Mouse (Mus musculus) liver, embryonic 13.5 days (tissue): Measurements from ENCODE around the gene Myo10. TPM values are rescaled to one million over a fixed set of nuclear protein-coding genes. Genes with fewer than 3 reads are reported as not detected.

ENCODE experiments used
- ATAC-seq: fragments of 200-750 bp; cut with Nextera tagmentation; 2 replicates; pipeline ENCODE4 v1.8.0; 2017; ENCODE audit warnings: low read depth, mild to moderate bottlenecking, moderate number of reproducible peaks, moderate library complexity
- DNase-seq: peaks from one replicate; pipeline ENCODE4 v3.0.0; 2022
- H3K27ac ChIP-seq: fragments of 300-500 bp; sonication (generic); 2 replicates; pipeline ENCODE4 v1.5.1; 2015; ENCODE audit warnings: moderate library complexity, mild to moderate bottlenecking, inconsistent platforms
- H3K27me3 ChIP-seq: fragments of 300-500 bp; sonication (generic); 2 replicates; pipeline ENCODE4 v1.6.1; 2015; ENCODE audit warnings: mild to moderate bottlenecking, inconsistent platforms
- H3K36me3 ChIP-seq: fragments of 300-500 bp; sonication (generic); 2 replicates; pipeline ENCODE4 v1.6.1; 2015; ENCODE audit warnings: mild to moderate bottlenecking, inconsistent platforms
- H3K4me1 ChIP-seq: fragments of 300-500 bp; sonication (generic); replicated peaks from 2 replicates; pipeline ENCODE4 v1.6.1; 2015; ENCODE audit warnings: inconsistent platforms
- H3K4me2 ChIP-seq: fragments of 300-500 bp; sonication (generic); 2 replicates; pipeline ENCODE4 v1.6.1; 2015; ENCODE audit warnings: inconsistent platforms, mild to moderate bottlenecking, moderate library complexity
- H3K4me3 ChIP-seq: fragments of 300-500 bp; sonication (generic); replicated peaks from 2 replicates; pipeline ENCODE4 v1.5.1; 2015; ENCODE audit warnings: mild to moderate bottlenecking, inconsistent platforms
- H3K9ac ChIP-seq: fragments of 300-500 bp; sonication (generic); 2 replicates; pipeline ENCODE4 v1.6.1; 2015; ENCODE audit warnings: mild to moderate bottlenecking, inconsistent platforms
- H3K9me3 ChIP-seq: fragments of 300-500 bp; sonication (generic); replicated peaks from 2 replicates; pipeline ENCODE4 v1.6.1; 2016; ENCODE audit warnings: inconsistent platforms
- WGBS: fragments of 180-500 bp; shearing (Covaris S2); methylation state at CpG from one replicate; pipeline ENCODE4 v1.1.7; 2015; ENCODE audit not compliant: insufficient replicate concordance; 5-methylcytosine and 5-hydroxymethylcytosine counted together
- polyA plus RNA-seq: library from polyadenylated mRNA; unstranded; fragments of >200 nt; fragmentation: Nextera tagmentation; extraction: Ambion mirVana; gene quantifications from 2 replicates; pipeline ENCODE4 v1.2.1, GENCODE M21; 2015

The Myo10 gene
- polyA plus RNA-seq, 1 experiment from 2014 or later = 3.8 TPM

GRCm38 (mm10) chr15:25756072-25756471 lies 133.7 kb downstream of the Myo10 start:
- H3K27me3 ChIP-seq = no peaks in the 10 kb centered on the region
- no peak overlapping the region for H3K4me3 ChIP-seq
- H3K27ac ChIP-seq = no peak overlapping the region
- no peak overlapping the region for H3K9ac ChIP-seq
- H3K9me3 ChIP-seq = no peaks in the 10 kb centered on the region
- H3K4me1 ChIP-seq = peaks cover 8% of the 10 kb centered on the region; the same call in 1 of the 2 replicates
- H3K4me2 ChIP-seq = no peak overlapping the region
- no peak for DNase-seq
- 25% methylated on average over 3 of the region's 3 CpGs for WGBS
- no peak for ATAC-seq
- no peaks in the 10 kb centered on the region for H3K36me3 ChIP-seq

DNA sequence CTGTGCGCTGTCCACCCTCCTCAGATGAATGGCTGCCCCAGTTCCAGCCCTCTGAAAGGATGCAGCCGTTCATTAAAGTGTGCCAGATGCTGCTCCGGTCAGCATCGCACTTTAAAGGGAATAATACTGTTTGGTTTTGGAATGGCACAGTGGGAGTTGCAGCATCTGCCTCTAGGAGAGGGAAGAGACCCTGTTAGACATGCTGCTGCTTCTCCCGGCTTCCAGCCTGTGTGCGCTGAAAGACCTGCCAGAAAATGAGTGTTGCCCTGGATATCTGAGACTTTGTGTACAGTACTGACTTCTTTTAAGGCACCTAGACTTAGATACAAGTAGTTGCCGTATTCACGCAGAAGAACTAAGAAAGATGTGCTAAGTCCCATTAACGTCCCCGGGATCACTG lies 135.7 kb downstream of the Myo10 start:
- Histone ChIP-seq H3K27ac (no peak overlapping the region), H3K4me3 (no peak overlapping the region), H3K4me2 (no peak overlapping the region), H3K9me3 (no peaks in the 10 kb centered on the region), H3K36me3 (0 out of 2 replicates have a peak, but pooled peaks cover 2% of the 10 kb centered on the region), H3K27me3 (no peaks in the 10 kb centered on the region), H3K4me1 (peaks cover 8% of the 10 kb centered on the region; the same call in 1 of the 2 replicates), H3K9ac (no peak overlapping the region)
- ATAC-seq (no peak), DNase-seq (no peak)
- 65% methylated on average over 10 of the region's 10 CpGs for WGBS

- peaks cover 8% of the 10 kb centered on the region; the same call in 1 of the 2 replicates for H3K4me1 ChIP-seq
- H3K4me2 ChIP-seq = no peak overlapping the region
- no peak overlapping the region for H3K9ac ChIP-seq
- WGBS = 73% methylated on average over 15 of the region's 15 CpGs
- no peaks in the 10 kb centered on the region for H3K9me3 ChIP-seq
- DNase-seq (no peak), ATAC-seq (0 out of 2 replicates have a peak, but pooled peaks have one; percentile 43)
- no peak overlapping the region for H3K27ac ChIP-seq
- no peaks in the 10 kb centered on the region for H3K27me3 ChIP-seq
- 0 out of 2 replicates have a peak, but pooled peaks cover 3% of the 10 kb centered on the region for H3K36me3 ChIP-seq
- H3K4me3 ChIP-seq = no peak overlapping the region
These were observed 136.3 kb downstream of the Myo10 start for GRCm38 (mm10) chr15:25758500-25759086.

GRCm38 (mm10) chr15:25760304-25760703 lies 138.0 kb downstream of the Myo10 start:
- H3K9me3 ChIP-seq = no peaks in the 10 kb centered on the region
- ATAC-seq (no peak), DNase-seq (no peak)
- 77% methylated on average over 5 of the region's 5 CpGs for WGBS
- H3K4me1 ChIP-seq = peaks cover 8% of the 10 kb centered on the region; the same call in 1 of the 2 replicates
- H3K36me3 ChIP-seq = 0 out of 2 replicates have a peak, but pooled peaks cover 3% of the 10 kb centered on the region
- H3K4me3 ChIP-seq = no peak overlapping the region
- no peaks in the 10 kb centered on the region for H3K27me3 ChIP-seq
- H3K9ac ChIP-seq = no peak overlapping the region
- H3K27ac ChIP-seq = no peak overlapping the region
- no peak overlapping the region for H3K4me2 ChIP-seq

GRCm38 (mm10) chr15:25761049-25761448 lies 138.7 kb downstream of the Myo10 start:
- WGBS = 65% methylated on average over 2 of the region's 2 CpGs
- H3K27ac ChIP-seq = no peak overlapping the region
- H3K9ac ChIP-seq = no peak overlapping the region
- no peaks in the 10 kb centered on the region for H3K9me3 ChIP-seq
- no peak overlapping the region for H3K4me2 ChIP-seq
- peaks cover 8% of the 10 kb centered on the region; the same call in 1 of the 2 replicates for H3K4me1 ChIP-seq
- H3K27me3 ChIP-seq = no peaks in the 10 kb centered on the region
- H3K36me3 ChIP-seq = 0 out of 2 replicates have a peak, but pooled peaks cover 3% of the 10 kb centered on the region
- no peak overlapping the region for H3K4me3 ChIP-seq
- DNase-seq = no peak
- ATAC-seq = no peak

DNA sequence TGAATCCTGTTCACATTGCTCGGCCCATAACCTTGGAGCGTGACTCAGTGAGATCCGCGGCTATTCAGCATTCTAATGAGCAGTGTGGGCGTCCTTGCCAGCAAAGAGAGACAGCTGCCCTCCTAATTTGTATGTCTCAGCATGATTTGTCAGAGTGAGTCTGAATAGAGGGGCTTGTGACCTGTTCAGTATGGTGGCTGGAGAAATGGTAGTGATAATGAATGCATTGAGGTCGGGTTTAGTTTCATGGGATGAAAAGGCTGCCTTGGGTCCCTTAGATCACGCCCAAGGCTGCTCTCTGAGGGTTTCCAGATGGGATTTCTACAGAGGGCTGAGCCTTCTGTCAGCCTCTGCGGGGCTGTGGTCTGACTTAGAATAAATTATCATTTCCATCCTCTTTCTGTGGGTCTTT lies 139.5 kb downstream of the Myo10 start:
- no peak overlapping the region for H3K4me2 ChIP-seq
- ATAC-seq = no peak
- WGBS = 62% methylated on average over 8 of the region's 8 CpGs
- H3K4me1 ChIP-seq = peaks cover 8% of the 10 kb centered on the region; the same call in 1 of the 2 replicates
- no peak overlapping the region for H3K4me3 ChIP-seq
- no peak overlapping the region for H3K27ac ChIP-seq
- H3K27me3 ChIP-seq = no peaks in the 10 kb centered on the region
- no peaks in the 10 kb centered on the region for H3K9me3 ChIP-seq
- DNase-seq = no peak
- H3K9ac ChIP-seq = no peak overlapping the region
- 0 out of 2 replicates have a peak, but pooled peaks cover 3% of the 10 kb centered on the region for H3K36me3 ChIP-seq

DNA sequence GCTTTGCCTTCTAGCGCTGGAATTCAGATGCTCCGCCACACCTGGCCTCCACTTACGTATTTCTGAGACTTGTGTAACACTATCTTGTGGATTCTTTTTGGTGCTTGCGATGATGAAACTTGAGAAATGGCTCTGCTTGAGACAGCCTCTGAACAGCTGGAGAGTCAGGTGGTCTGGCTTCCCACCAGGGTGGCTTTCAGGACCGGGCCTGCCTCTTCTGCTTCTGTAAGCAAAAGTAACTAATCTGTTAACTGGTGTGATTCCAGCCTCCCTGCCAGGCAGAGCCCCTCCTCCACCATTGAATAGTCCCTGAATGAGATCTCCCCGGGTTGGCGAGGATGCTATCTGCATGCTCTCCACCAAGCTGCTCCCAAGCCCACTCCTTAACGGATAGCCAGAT lies 140.0 kb downstream of the Myo10 start:
- peaks cover 9% of the 10 kb centered on the region for H3K4me1 ChIP-seq
- H3K27ac ChIP-seq = no peak overlapping the region
- WGBS = 49% methylated on average over 8 of the region's 8 CpGs
- H3K9me3 ChIP-seq = no peaks in the 10 kb centered on the region
- ATAC-seq = no peak
- no peak overlapping the region for H3K4me3 ChIP-seq
- H3K4me2 ChIP-seq = no peak overlapping the region
- H3K36me3 ChIP-seq = 0 out of 2 replicates have a peak, but pooled peaks cover 3% of the 10 kb centered on the region
- H3K27me3 ChIP-seq = no peaks in the 10 kb centered on the region
- no peak overlapping the region for H3K9ac ChIP-seq
- no peak for DNase-seq

GRCm38 (mm10) chr15:25763106-25763505 lies 140.8 kb downstream of the Myo10 start:
- no peak overlapping the region for H3K27ac ChIP-seq
- 69% methylated on average over 7 of the region's 7 CpGs for WGBS
- peaks cover 17% of the 10 kb centered on the region for H3K4me1 ChIP-seq
- H3K27me3 ChIP-seq = no peaks in the 10 kb centered on the region
- DNase-seq (no peak), ATAC-seq (no peak)
- H3K36me3 ChIP-seq = 0 out of 2 replicates have a peak, but pooled peaks cover 3% of the 10 kb centered on the region
- H3K4me2 ChIP-seq = no peak overlapping the region
- no peak overlapping the region for H3K4me3 ChIP-seq
- no peaks in the 10 kb centered on the region for H3K9me3 ChIP-seq
- H3K9ac ChIP-seq = no peak overlapping the region

DNA sequence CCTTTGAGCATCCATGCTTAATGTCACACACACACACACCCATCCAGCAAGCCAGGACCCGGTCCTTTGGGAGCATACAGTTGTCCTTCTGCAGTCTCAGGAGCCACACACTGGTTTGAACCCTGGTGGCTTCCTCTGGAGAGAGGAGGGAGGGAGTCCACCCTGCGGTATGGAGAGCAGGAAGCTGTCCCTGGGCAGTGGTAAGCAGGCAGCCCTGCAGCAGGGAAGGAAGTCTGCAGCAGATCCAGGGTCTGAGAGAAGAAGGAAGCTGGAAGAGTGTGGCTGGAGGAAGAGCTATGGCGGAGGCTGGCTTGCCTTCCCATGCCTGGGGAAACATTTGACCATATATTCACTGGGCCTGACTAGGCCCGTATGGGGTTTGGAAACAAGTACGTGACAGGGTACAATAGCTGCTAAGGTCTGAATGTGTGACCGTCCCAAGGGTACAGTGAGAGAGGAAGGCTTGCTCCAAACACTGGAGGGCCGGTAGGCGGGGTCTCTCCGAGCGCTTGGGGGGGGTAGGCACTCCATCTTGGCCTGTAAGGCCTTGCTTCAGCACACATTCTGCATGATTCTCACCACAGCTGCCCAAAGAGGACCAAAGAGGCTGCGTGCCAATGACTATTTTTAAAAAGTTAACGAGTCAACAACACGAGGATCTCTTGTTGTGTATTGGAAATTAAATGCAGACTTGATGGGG lies 142.5 kb downstream of the Myo10 start:
- Histone ChIP-seq H3K27ac (no peak overlapping the region), H3K36me3 (0 out of 2 replicates have a peak, but pooled peaks cover 3% of the 10 kb centered on the region), H3K4me2 (no peak overlapping the region), H3K9ac (no peak overlapping the region), H3K4me3 (no peak overlapping the region), H3K4me1 (peaks cover 11% of the 10 kb centered on the region), H3K27me3 (no peaks in the 10 kb centered on the region), H3K9me3 (no peaks in the 10 kb centered on the region)
- DNase-seq (no peak), ATAC-seq (0 out of 2 replicates have a peak, but pooled peaks have one; percentile 12)
- WGBS = 55% methylated on average over 13 of the region's 13 CpGs

DNA sequence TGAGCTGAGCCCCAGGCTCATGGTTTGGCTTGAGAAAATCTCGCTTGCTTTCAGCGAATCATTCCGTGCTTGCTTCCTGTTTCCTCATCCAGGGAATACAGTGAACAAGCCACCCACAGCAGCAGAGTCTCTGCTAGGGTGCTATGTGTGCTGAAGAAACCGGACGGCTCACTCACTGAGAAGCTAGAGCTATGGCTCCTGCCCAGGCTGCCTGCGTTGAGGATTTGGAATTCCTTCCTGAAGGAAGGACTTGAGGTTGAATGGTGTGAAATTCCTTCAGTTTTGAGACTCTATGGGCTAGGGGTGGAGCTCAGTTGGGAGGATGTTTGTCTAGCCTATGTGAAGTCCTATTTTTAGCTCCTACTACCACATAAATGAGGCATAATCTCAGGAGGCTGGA lies 145.5 kb downstream of the Myo10 start:
- no peak overlapping the region for H3K4me3 ChIP-seq
- no peak overlapping the region for H3K27ac ChIP-seq
- no peak overlapping the region for H3K9ac ChIP-seq
- H3K4me2 ChIP-seq = no peak overlapping the region
- H3K4me1 ChIP-seq = peaks cover 11% of the 10 kb centered on the region
- no peaks in the 10 kb centered on the region for H3K9me3 ChIP-seq
- ATAC-seq = no peak
- H3K36me3 ChIP-seq = 0 out of 2 replicates have a peak, but pooled peaks cover 5% of the 10 kb centered on the region
- DNase-seq = no peak
- H3K27me3 ChIP-seq = no peaks in the 10 kb centered on the region
- 56% methylated on average over 6 of the region's 6 CpGs for WGBS

DNA sequence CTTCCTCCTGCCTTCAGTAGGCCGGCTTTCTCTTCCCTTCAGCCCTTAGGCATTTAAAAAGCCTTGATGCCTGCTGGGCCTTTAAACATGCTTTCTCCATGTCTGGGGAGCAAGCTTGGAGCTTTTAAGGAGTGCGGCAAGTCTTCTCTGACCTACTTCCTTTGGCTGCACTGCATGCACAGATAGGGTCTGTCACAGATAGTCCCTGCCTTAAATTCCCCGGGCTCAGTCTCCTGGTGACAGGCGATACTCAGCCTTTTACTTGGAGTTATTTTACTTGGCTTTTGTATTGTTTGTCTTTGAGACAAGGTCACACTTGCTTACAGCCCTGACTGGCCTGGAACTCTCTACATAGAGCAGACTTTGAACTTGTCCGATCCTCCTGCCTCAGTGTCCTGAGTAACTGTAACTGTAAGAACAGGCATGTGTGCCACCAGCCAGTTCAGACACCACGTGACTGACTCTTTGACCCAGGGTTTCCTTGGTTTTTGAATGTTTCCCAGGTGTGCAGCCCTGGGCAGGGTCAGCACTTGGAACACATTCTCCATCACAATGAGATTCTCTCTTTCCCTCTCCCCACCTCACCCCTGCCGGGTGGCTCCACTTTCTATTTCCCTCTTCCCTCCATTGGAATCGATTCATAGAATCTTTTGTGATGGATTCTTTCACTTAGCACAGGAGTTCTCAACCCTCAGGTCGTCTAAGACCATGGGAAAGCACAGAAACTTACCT lies 147.4 kb downstream of the Myo10 start:
- Histone ChIP-seq H3K36me3 (0 out of 2 replicates have a peak, but pooled peaks cover 3% of the 10 kb centered on the region), H3K9me3 (no peaks in the 10 kb centered on the region), H3K4me1 (peaks cover 15% of the 10 kb centered on the region), H3K27me3 (no peaks in the 10 kb centered on the region), H3K27ac (no peak overlapping the region), H3K9ac (no peak overlapping the region), H3K4me2 (no peak overlapping the region), H3K4me3 (no peak overlapping the region)
- WGBS = 56% methylated on average over 9 of the region's 9 CpGs
- DNase-seq = no peak
- no peak for ATAC-seq
